Mouse (Mus musculus) layer of hippocampus, adult 2 months (tissue): ENCODE measurements around the gene Calr3. TPM values are rescaled to one million over a fixed set of nuclear protein-coding genes. Genes with fewer than 3 reads are reported as not detected.

ENCODE experiments used
- DNase-seq, 2 experiments: peaks; one replicate each; pipeline ENCODE4 v3.0.0; 2022; ENCODE audit warnings: low spot score in 2 of 2
- H3K27ac ChIP-seq: fragments of 200-600 bp; 2 replicates; pipeline ENCODE4 v1.8.1; 2022
- H3K4me3 ChIP-seq: fragments of 200-600 bp; 2 replicates; pipeline ENCODE4 v1.8.1; 2022; ENCODE audit warnings: mild to moderate bottlenecking
- CTCF ChIP-seq: fragments of 200-600 bp; conservative IDR thresholded peaks from 2 replicates; pipeline ENCODE4 v1.8.1; 2022; ENCODE audit warnings: antibody characterized with exemption, mild to moderate bottlenecking, moderate library complexity
- microRNA-seq, 2 experiments: library from miRNA; unstranded; fragments of <30 nt; microRNA quantifications; one replicate each; pipeline ENCODE4 v1.2.0; 2021
- total RNA-seq, 2 experiments: library from RNA; stranded (reverse); gene quantifications; 2 replicates each; pipeline ENCODE4 v1.2.3; 2021

Calr3 gene
- total RNA-seq, 2 experiments from 2014 or later, result 0.52 to 0.90 TPM

GRCm38 (mm10) chr8:72376309-72376708, 67.4 kb downstream of the Calr3 start:
- DNase-seq, result no peak
- no peak overlapping the region for H3K27ac ChIP-seq
- no peak overlapping the region for H3K4me3 ChIP-seq
- no peak for TF ChIP-seq CTCF

- H3K27ac ChIP-seq, result no peak overlapping the region
- H3K4me3 ChIP-seq, result no peak overlapping the region
- TF ChIP-seq CTCF, result no peak
- no peak for DNase-seq
Measured at GRCm38 (mm10) chr8:72375161-72375560, 68.5 kb downstream of the Calr3 start.

Small RNA genes within 50 kb of the gene (microRNA-seq; reads per million reads assigned to microRNA genes)
- 1.3 to 3.5 reads per million in 2 experiments for gene Mir7068

Other genes starting within 250 kb of the Calr3 start
- gene Cib3, start 231.0 kb downstream of the Calr3 start, total RNA-seq, result not detected
- gene Gm11034, start 230.2 kb downstream of the Calr3 start, total RNA-seq, result not detected
- 10 to 100 TPM; 56.1 to 63.4 TPM for gene Fam32a, start 224.1 kb downstream of the Calr3 start, total RNA-seq
- 10 to 100 TPM; 93.4 to 95.1 TPM for gene Ap1m1, start 203.9 kb downstream of the Calr3 start, total RNA-seq
- gene Gm10282, start 138.6 kb downstream of the Calr3 start, total RNA-seq, result 1 to 10 TPM; 6.7 to 7.9 TPM
- 10 to 100 TPM in 1 of 2 experiments, 1 to 10 TPM in 1; 9.1 to 17.4 TPM for gene Klf2, start 124.8 kb downstream of the Calr3 start, total RNA-seq
- gene Eps15l1, start 22.4 kb downstream of the Calr3 start, total RNA-seq, result 10 to 100 TPM; 69.7 to 75.1 TPM
- gene 1700030K09Rik, start within 50 bp of the Calr3 start, total RNA-seq, result 10 to 100 TPM; 10.9 to 11.7 TPM
- 10 to 100 TPM; 83.1 TPM for gene Cherp, start 31.4 kb upstream of the Calr3 start, total RNA-seq
- gene Slc35e1, start 48.7 kb upstream of the Calr3 start, total RNA-seq, result 10 to 100 TPM; 45.2 to 48.2 TPM
- gene Med26, start 104.4 kb upstream of the Calr3 start, total RNA-seq, result 10 to 100 TPM; 10.5 to 10.6 TPM
- gene Smim7, start 127.2 kb upstream of the Calr3 start, total RNA-seq, result 100 to 1,000 TPM; 103 to 104 TPM
- 100 to 1,000 TPM; 115 to 120 TPM for gene Tmem38a, start 128.2 kb upstream of the Calr3 start, total RNA-seq
- gene Nwd1, start 202.8 kb upstream of the Calr3 start, total RNA-seq, result 10 to 100 TPM; 51.1 to 52.1 TPM